Mouse (Mus musculus): ENCODE data around the gene Vmn2r55. TPM values are rescaled to one million over a fixed set of nuclear protein-coding genes. Genes with fewer than 3 reads are reported as not detected.
"Not testable (repeated sequence)": the region's sequence is repeated elsewhere in the genome, so short reads cannot be mapped to it uniquely, and the experiment has no call there.

Vmn2r55 gene
- polyA plus RNA-seq (2015; fragmentation: Nextera tagmentation; extraction: Ambion mirVana): not detected in 2 replicates

GRCm38 (mm10) chr7:12684903-12685302 is at the start of gene Vmn2r55:
TSS of gene Vmn2r55 (minus strand) at chr7:12685003.
- not testable (repeated sequence) for H3K27me3 ChIP-seq (ENCODE audit: insufficient read depth, low read length); H3K4me2 ChIP-seq (ENCODE audit: low read depth, low read length); H3K4me3 ChIP-seq (ENCODE audit: low read depth, low read length); ATAC-seq; H3K4me1 ChIP-seq (ENCODE audit: insufficient read depth); DNase-seq; H3K27ac ChIP-seq (ENCODE audit: low read depth); H3K9ac ChIP-seq (replicated peaks); H3K36me3 ChIP-seq (replicated peaks; ENCODE audit: insufficient read depth, low read length); H3K9me3 ChIP-seq (ENCODE audit: low read length)
- 82% methylated on average over 3 of the region's 3 CpGs for WGBS (ENCODE audit: insufficient replicate concordance)

- not testable (repeated sequence) for H3K27ac ChIP-seq (ENCODE audit: low read depth); H3K4me3 ChIP-seq (ENCODE audit: low read depth, low read length)
- WGBS (ENCODE audit: insufficient replicate concordance): 67% methylated on average over 3 of the region's 4 CpGs
Measured at GRCm38 (mm10) chr7:12640219-12640618, 44.6 kb downstream of the Vmn2r55 start, which contains the start of gene Vmn2r54. TSS of gene Vmn2r54 (minus strand) at chr7:12640319.

GRCm38 (mm10) chr7:12608688-12609087 is 76.1 kb downstream of the Vmn2r55 start, which contains the start of gene Vmn2r53:
TSS of gene Vmn2r53 (minus strand) at chr7:12608788.
- no peaks in the 10 kb centered on the region for H3K4me1 ChIP-seq (ENCODE audit: insufficient read depth)
- no peak within 1 kb of the TSS for H3K27ac ChIP-seq (ENCODE audit: low read depth)
- no peak within 1 kb of the TSS for H3K4me2 ChIP-seq (ENCODE audit: low read depth, low read length)
- no peak within 1 kb of the TSS for H3K9ac ChIP-seq (replicated peaks)
- H3K9me3 ChIP-seq (ENCODE audit: low read length): no peaks in the 10 kb centered on the region
- ATAC-seq: no peak
- H3K4me3 ChIP-seq (ENCODE audit: low read depth, low read length): no peak within 1 kb of the TSS
- H3K36me3 ChIP-seq (replicated peaks; ENCODE audit: insufficient read depth, low read length): no peaks in the 10 kb centered on the region
- no peak for DNase-seq
- TF ChIP-seq EP300 (IDR thresholded peaks at IDR 0.05; ENCODE audit: low read depth): no peak
- no peak for TF ChIP-seq CTCF (IDR thresholded peaks at IDR 0.05; ENCODE audit: low read depth)
- no peaks in the 10 kb centered on the region for H3K27me3 ChIP-seq (ENCODE audit: insufficient read depth, low read length)

More at GRCm38 (mm10) chr7:12640219-12640618, 44.6 kb downstream of the Vmn2r55 start, which contains the start of gene Vmn2r54:
- not testable (repeated sequence) for H3K4me2 ChIP-seq (ENCODE audit: low read depth, low read length); DNase-seq; H3K36me3 ChIP-seq (replicated peaks; ENCODE audit: insufficient read depth, low read length); ATAC-seq; H3K9ac ChIP-seq (replicated peaks); H3K9me3 ChIP-seq (ENCODE audit: low read length); H3K4me1 ChIP-seq (ENCODE audit: insufficient read depth); H3K27me3 ChIP-seq (ENCODE audit: insufficient read depth, low read length)

Other genes with a start within 250 kb of the Vmn2r55 start
- gene Zfp606, start 206.7 kb downstream of the Vmn2r55 start, polyA plus RNA-seq (2015; fragmentation: Nextera tagmentation; extraction: Ambion mirVana): 2.5 and 2.8 TPM in 2 replicates
- gene 2900092C05Rik, start 172.5 kb downstream of the Vmn2r55 start, polyA plus RNA-seq (2015; fragmentation: Nextera tagmentation; extraction: Ambion mirVana): not detected in 2 replicates
- gene Vmn2r53, start 76.2 kb downstream of the Vmn2r55 start, polyA plus RNA-seq (2015; fragmentation: Nextera tagmentation; extraction: Ambion mirVana): not detected in 2 replicates
- gene Vmn2r54, start 44.7 kb downstream of the Vmn2r55 start, polyA plus RNA-seq (2015; fragmentation: Nextera tagmentation; extraction: Ambion mirVana): not detected in 2 replicates
- not detected in 2 replicates for gene Vmn2r56, start 50.0 kb upstream of the Vmn2r55 start, polyA plus RNA-seq (2015; fragmentation: Nextera tagmentation; extraction: Ambion mirVana)
- 0.04 and 0.13 TPM in 2 replicates for gene Zscan18, start 118.6 kb upstream of the Vmn2r55 start, polyA plus RNA-seq (2015; fragmentation: Nextera tagmentation; extraction: Ambion mirVana)
- gene Zfp329, start 133.9 kb upstream of the Vmn2r55 start, polyA plus RNA-seq (2015; fragmentation: Nextera tagmentation; extraction: Ambion mirVana): 1.2 and 2.1 TPM in 2 replicates
- 8.1 and 8.5 TPM in 2 replicates for gene Zfp110, start 149.8 kb upstream of the Vmn2r55 start, polyA plus RNA-seq (2015; fragmentation: Nextera tagmentation; extraction: Ambion mirVana)
- gene Zfp128, start 196.2 kb upstream of the Vmn2r55 start, polyA plus RNA-seq (2015; fragmentation: Nextera tagmentation; extraction: Ambion mirVana): 0.61 and 0.65 TPM in 2 replicates
- 2.3 and 2.5 TPM in 2 replicates for gene Zscan22, start 212.8 kb upstream of the Vmn2r55 start, polyA plus RNA-seq (2015; fragmentation: Nextera tagmentation; extraction: Ambion mirVana)
- gene Rps5, start 237.3 kb upstream of the Vmn2r55 start, polyA plus RNA-seq (2015; fragmentation: Nextera tagmentation; extraction: Ambion mirVana): 556 and 564 TPM in 2 replicates
- gene Rnf225, start 242.4 kb upstream of the Vmn2r55 start, polyA plus RNA-seq (2015; fragmentation: Nextera tagmentation; extraction: Ambion mirVana): 0.05 TPM in 2 replicates

All from liver, postnatal 0 days (tissue).